Comparison of ENCODE assay signal across 9 mouse cellular contexts in genomic region chr17:26849746-26850357, GRCm38 (mm10). TPM values are rescaled to one million over a fixed set of nuclear protein-coding genes. Genes with fewer than 3 reads are reported as not detected.
DNase-seq lines count a peak whose midpoint lies in the region; ATAC-seq and TF ChIP-seq lines count a peak whose summit lies in the region.
"Had no signal": no experiment of that assay in that cellular context is flagged by ENCODE, and none has a peak within 500 bp of the region (broad histone marks: within the 10 kb centered on the region; RNA-seq: fewer than 3 reads in every experiment).

No protein-coding gene starts in this region.

- H3K4me3 ChIP-seq in lung, embryonic 14.5 days (ENCODE audit: low read depth, low read length) = peak overlapping the region; percentile 26
- peak overlapping the region; percentile 17 for H3K4me3 ChIP-seq in forebrain, embryonic 16.5 days (replicated peaks; ENCODE audit: low read length)
- H3K4me3 ChIP-seq in kidney, postnatal 0 days (replicated peaks; ENCODE audit: low read depth, low read length) = peak overlapping the region; percentile 22
- peak overlapping the region; percentile 6; the same call in 1 of the 2 replicates for H3K4me3 ChIP-seq in neural tube, embryonic 13.5 days

- no peak for DNase-seq in lung, embryonic 14.5 days
- no peak for DNase-seq in lung, postnatal 25 days (ENCODE audit: low spot score)
- no peak for DNase-seq in kidney, postnatal 0 days (ENCODE audit: low spot score)
- DNase-seq in urinary bladder, postnatal 4 days (ENCODE audit: low spot score in 2 of 2) = no peak
- no peak for DNase-seq in left cerebral cortex, adult 9 months (ENCODE audit: low spot score in 2 of 2)
- DNase-seq in natural killer cell, adult 2 months (ENCODE audit: low spot score in 2 of 2) = no peak

- no peaks in the 10 kb centered on the region for H3K4me1 ChIP-seq in lung, embryonic 14.5 days (ENCODE audit: insufficient read depth)
- H3K4me1 ChIP-seq in forebrain, embryonic 16.5 days (replicated peaks; ENCODE audit: control insufficient read depth, insufficient read depth, low read length) = peaks cover 14% of the 10 kb centered on the region
- H3K4me1 ChIP-seq in kidney, postnatal 0 days (replicated peaks; ENCODE audit: insufficient read depth, low read length) = 0 out of 2 replicates have a peak, but pooled peaks cover 7% of the 10 kb centered on the region
- H3K4me1 ChIP-seq in neural tube, embryonic 13.5 days (replicated peaks) = peaks cover 15% of the 10 kb centered on the region

- no peak for TF ChIP-seq CTCF in lung, embryonic 14.5 days (IDR thresholded peaks at IDR 0.05; ENCODE audit: low read depth)
- no peak for TF ChIP-seq CTCF in kidney, postnatal 0 days (IDR thresholded peaks at IDR 0.05; ENCODE audit: low read depth)

- H3K27me3 ChIP-seq in lung, embryonic 14.5 days (ENCODE audit: insufficient read depth, low read length) = peaks cover 89% of the 10 kb centered on the region
- H3K27me3 ChIP-seq in forebrain, embryonic 16.5 days (replicated peaks; ENCODE audit: control insufficient read depth, insufficient read depth, low read length) = peaks cover 75% of the 10 kb centered on the region
- peaks cover 73% of the 10 kb centered on the region for H3K27me3 ChIP-seq in kidney, postnatal 0 days (ENCODE audit: insufficient read depth, low read length)
- peaks cover 95% of the 10 kb centered on the region for H3K27me3 ChIP-seq in neural tube, embryonic 13.5 days

- H3K27ac ChIP-seq in lung, embryonic 14.5 days (ENCODE audit: low read depth) = peak overlapping the region; percentile 18; the same call in 1 of the 2 replicates
- no peak overlapping the region for H3K27ac ChIP-seq in forebrain, embryonic 16.5 days (ENCODE audit: low read length)
- H3K27ac ChIP-seq in kidney, postnatal 0 days = no peak overlapping the region
- H3K27ac ChIP-seq in neural tube, embryonic 13.5 days (replicated peaks) = no peak overlapping the region

- peak overlapping the region; percentile 51 for H3K4me2 ChIP-seq in lung, embryonic 14.5 days
- peak overlapping the region; percentile 30; the same call in 1 of the 2 replicates for H3K4me2 ChIP-seq in forebrain, embryonic 16.5 days (ENCODE audit: low read length)
- peak overlapping the region; percentile 53 for H3K4me2 ChIP-seq in kidney, postnatal 0 days (ENCODE audit: low read length)
- peak overlapping the region; percentile 24; the same call in 1 of the 2 replicates for H3K4me2 ChIP-seq in neural tube, embryonic 13.5 days

- no peak overlapping the region; the same call in 1 of the 2 replicates for H3K9ac ChIP-seq in lung, embryonic 14.5 days
- H3K9ac ChIP-seq in forebrain, embryonic 16.5 days (replicated peaks; ENCODE audit: low read depth, low read length) = no peak overlapping the region
- no peak overlapping the region for H3K9ac ChIP-seq in kidney, postnatal 0 days (ENCODE audit: low read depth, low read length)
- H3K9ac ChIP-seq in neural tube, embryonic 13.5 days = no peak overlapping the region

- ATAC-seq in lung, embryonic 14.5 days (ENCODE audit: insufficient read depth) = no peak
- ATAC-seq in forebrain, embryonic 16.5 days = no peak
- no peak for ATAC-seq in kidney, postnatal 0 days (replicated peaks; ENCODE audit: low FRiP score, low read depth)
- no peak for ATAC-seq in neural tube, embryonic 13.5 days (ENCODE audit: low read depth)
- ATAC-seq: Patski had no signal

- under 1% methylated on average over 44 of the region's 44 CpGs for WGBS in lung, embryonic 14.5 days
- 0% methylated on average over 44 of the region's 44 CpGs for WGBS in forebrain, embryonic 16.5 days
- under 1% methylated on average over 44 of the region's 44 CpGs for WGBS in kidney, postnatal 0 days
- under 1% methylated on average over 44 of the region's 44 CpGs for WGBS in neural tube, embryonic 13.5 days

- no peaks in the 10 kb centered on the region for H3K9me3 ChIP-seq in lung, embryonic 14.5 days (ENCODE audit: low read depth, low read length)
- no peaks in the 10 kb centered on the region for H3K9me3 ChIP-seq in forebrain, embryonic 16.5 days (ENCODE audit: control insufficient read depth, low read length)
- H3K9me3 ChIP-seq in kidney, postnatal 0 days (replicated peaks; ENCODE audit: low read length) = no peaks in the 10 kb centered on the region
- H3K9me3 ChIP-seq in neural tube, embryonic 13.5 days = no peaks in the 10 kb centered on the region

- no peaks in the 10 kb centered on the region for H3K36me3 ChIP-seq in lung, embryonic 14.5 days (ENCODE audit: insufficient read depth)
- no peaks in the 10 kb centered on the region for H3K36me3 ChIP-seq in forebrain, embryonic 16.5 days (ENCODE audit: control insufficient read depth, insufficient read depth)
- H3K36me3 ChIP-seq in kidney, postnatal 0 days (ENCODE audit: insufficient read depth, low read length) = no peaks in the 10 kb centered on the region
- no peaks in the 10 kb centered on the region for H3K36me3 ChIP-seq in neural tube, embryonic 13.5 days

RNA-seq across cellular contexts. Expression of gene Nkx2-5, which starts 5.0 kb away (rescaled TPM):
- polyA plus RNA-seq in lung, embryonic 14.5 days (2014; fragmentation: Nextera tagmentation; extraction: Ambion mirVana) = 0.24 and 1.6 TPM in 2 replicates
- not detected in 2 replicates for polyA plus RNA-seq in forebrain, embryonic 16.5 days (2015; fragmentation: Nextera tagmentation; extraction: Ambion mirVana)
- polyA plus RNA-seq in kidney, postnatal 0 days (2015; fragmentation: Nextera tagmentation; extraction: Ambion mirVana) = not detected in 2 replicates
- polyA plus RNA-seq in neural tube, embryonic 13.5 days (2015; fragmentation: Nextera tagmentation; extraction: Ambion mirVana) = 0.66 TPM in 1 of 2 replicates, not detected in the other
- polyA plus RNA-seq: Patski had no signal
